Mouse (Mus musculus): ENCODE data around the gene Elf2. TPM values are rescaled to one million over a fixed set of nuclear protein-coding genes. Genes with fewer than 3 reads are reported as not detected.

The Elf2 gene
- polyA plus RNA-seq, 1 experiment = 18.2 TPM

GRCm38 (mm10) chr3:51377878-51378664 lies 37.6 kb upstream of the Elf2 start:
- Histone ChIP-seq H3K4me3 (no peak overlapping the region), H3K4me2 (ENCODE audit: low read depth) (peak overlapping the region; percentile 36), H3ac (ENCODE audit: control insufficient read depth, insufficient read length) (no peak overlapping the region), H3K36me3 (ENCODE audit: control insufficient read depth, insufficient read depth) (no peaks in the 10 kb centered on the region), H3K79me2 (ENCODE audit: control insufficient read depth, insufficient read depth) (no peaks in the 10 kb centered on the region), H3K27me3 (ENCODE audit: control insufficient read depth, insufficient read depth, insufficient read length) (no peaks in the 10 kb centered on the region)
- TF ChIP-seq MYOD1 (IDR thresholded peaks at IDR 0.05; ENCODE audit: control insufficient read depth in 1 of 3, insufficient read length in 2 of 3, low read depth in 2 of 3) (no peak), TCF12 (IDR thresholded peaks at IDR 0.05; ENCODE audit: insufficient read depth, poor library complexity, severe bottlenecking) (no peak), SRF (IDR thresholded peaks at IDR 0.05; ENCODE audit: control insufficient read depth, insufficient read length, low read depth) (no peak), E2F4 (IDR thresholded peaks at IDR 0.05; ENCODE audit: insufficient read depth) (no peak), MAX (IDR thresholded peaks at IDR 0.05; ENCODE audit: low read depth) (no peak), TCF3 (IDR thresholded peaks at IDR 0.05; ENCODE audit: insufficient read length, low read depth) (no peak), POLR2A (IDR thresholded peaks at IDR 0.05; ENCODE audit: insufficient read length, low read depth) (no peak), POLR2AphosphoS2 (IDR thresholded peaks at IDR 0.05; ENCODE audit: insufficient read length, low read depth) (no peak), USF1 (IDR thresholded peaks at IDR 0.05; ENCODE audit: low read depth) (no peak), CEBPB (IDR thresholded peaks at IDR 0.05; ENCODE audit: insufficient read depth, poor library complexity, severe bottlenecking) (no peak), MYOG (IDR thresholded peaks at IDR 0.05; ENCODE audit: control insufficient read depth in 1 of 3, insufficient read depth in 1 of 3, insufficient read length in 2 of 3, low read depth in 2 of 3) (no peak), REST (IDR thresholded peaks at IDR 0.05; ENCODE audit: insufficient read depth, insufficient read length) (no peak)

DNA sequence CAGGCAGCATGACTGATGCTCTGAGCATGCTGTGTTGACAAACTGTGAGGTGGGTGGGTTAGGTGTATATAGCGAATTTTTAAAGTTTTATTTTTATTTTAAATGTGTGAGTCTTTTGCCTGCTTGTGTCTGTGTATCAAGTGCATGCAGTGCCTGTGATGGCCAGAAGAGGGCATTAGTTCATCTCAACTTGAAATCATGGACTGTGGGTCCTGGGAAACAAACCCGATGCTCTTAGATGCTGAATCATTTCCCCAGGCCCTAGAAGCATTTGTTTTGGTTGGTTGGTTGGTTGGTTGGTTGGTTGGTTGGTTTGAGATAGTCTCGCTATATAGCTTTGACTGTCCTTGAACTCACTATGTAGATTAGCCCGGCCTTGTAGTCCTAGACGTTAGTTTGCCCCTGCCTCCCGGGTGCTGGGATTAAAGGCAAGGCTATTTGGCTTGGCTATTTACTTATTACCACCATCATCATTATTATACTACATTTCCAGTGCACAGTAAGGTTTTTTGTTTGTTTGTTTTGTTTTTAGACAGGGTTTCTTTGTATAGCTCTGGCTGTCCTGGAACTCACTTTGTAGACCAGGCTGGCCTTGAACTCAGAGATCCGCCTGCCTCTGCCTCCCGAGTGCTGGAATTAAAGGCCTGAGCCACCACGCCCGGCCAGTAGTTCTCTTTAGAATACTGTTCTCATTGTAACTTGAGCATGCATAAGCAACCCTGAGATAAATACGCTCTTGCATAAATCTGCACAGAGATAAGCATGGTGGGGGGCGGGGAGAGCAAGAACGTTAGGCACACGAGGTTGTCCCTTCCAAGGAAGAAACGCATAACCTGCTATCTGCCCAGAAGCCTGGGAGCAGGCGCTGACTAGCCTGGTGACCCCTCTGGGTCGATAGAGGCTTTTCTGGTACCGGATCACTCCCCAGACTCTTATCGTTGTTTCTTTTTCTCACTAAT lies 35.1 kb upstream of the Elf2 start:
- no peaks in the 10 kb centered on the region for H3K79me2 ChIP-seq (ENCODE audit: control insufficient read depth, insufficient read depth)
- H3K27me3 ChIP-seq (ENCODE audit: control insufficient read depth, insufficient read depth, insufficient read length) = no peaks in the 10 kb centered on the region
- TF ChIP-seq TCF12 (IDR thresholded peaks at IDR 0.05; ENCODE audit: insufficient read depth, poor library complexity, severe bottlenecking) = no peak
- TF ChIP-seq SRF (IDR thresholded peaks at IDR 0.05; ENCODE audit: control insufficient read depth, insufficient read length, low read depth) = no peak
- no peak for TF ChIP-seq POLR2A (IDR thresholded peaks at IDR 0.05; ENCODE audit: insufficient read length, low read depth)
- no peak for TF ChIP-seq MYOD1 (IDR thresholded peaks at IDR 0.05; ENCODE audit: control insufficient read depth in 1 of 3, insufficient read length in 2 of 3, low read depth in 2 of 3)
- TF ChIP-seq TCF3 (IDR thresholded peaks at IDR 0.05; ENCODE audit: insufficient read length, low read depth) = no peak
- no peak for TF ChIP-seq POLR2AphosphoS2 (IDR thresholded peaks at IDR 0.05; ENCODE audit: insufficient read length, low read depth)
- no peak for TF ChIP-seq MYOG (IDR thresholded peaks at IDR 0.05; ENCODE audit: control insufficient read depth in 1 of 3, insufficient read depth in 1 of 3, insufficient read length in 2 of 3, low read depth in 2 of 3)
- TF ChIP-seq REST (IDR thresholded peaks at IDR 0.05; ENCODE audit: insufficient read depth, insufficient read length) = no peak
- no peak for TF ChIP-seq USF1 (IDR thresholded peaks at IDR 0.05; ENCODE audit: low read depth)
- TF ChIP-seq CEBPB (IDR thresholded peaks at IDR 0.05; ENCODE audit: insufficient read depth, poor library complexity, severe bottlenecking) = no peak
- TF ChIP-seq E2F4 (IDR thresholded peaks at IDR 0.05; ENCODE audit: insufficient read depth) = no peak
- TF ChIP-seq MAX (IDR thresholded peaks at IDR 0.05; ENCODE audit: low read depth) = no peak
- no peak overlapping the region for H3K4me2 ChIP-seq (ENCODE audit: low read depth)
- H3K36me3 ChIP-seq (ENCODE audit: control insufficient read depth, insufficient read depth) = no peaks in the 10 kb centered on the region
- H3K4me3 ChIP-seq = no peak overlapping the region
- H3ac ChIP-seq (ENCODE audit: control insufficient read depth, insufficient read length) = no peak overlapping the region

DNA sequence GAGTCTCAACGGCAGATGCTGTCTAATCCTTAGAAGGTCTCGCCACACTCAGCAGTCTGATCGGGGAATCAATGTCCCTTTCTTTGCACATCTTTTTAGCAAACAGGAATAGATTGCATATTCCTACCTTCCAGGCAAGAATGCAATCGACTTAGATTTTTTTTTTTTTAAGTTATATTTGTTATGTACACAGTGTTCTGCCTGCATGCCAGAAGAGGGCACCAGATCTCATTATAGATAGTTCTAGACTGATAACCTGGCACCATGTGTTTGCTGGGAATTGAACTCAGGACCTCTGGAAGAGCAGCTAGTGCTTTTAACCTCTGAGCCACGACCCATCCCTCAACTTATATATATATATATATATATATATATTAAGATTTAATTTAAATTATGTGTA lies 33.1 kb upstream of the Elf2 start:
- Histone ChIP-seq H3K27me3 (ENCODE audit: control insufficient read depth, insufficient read depth, insufficient read length) (no peaks in the 10 kb centered on the region), H3K4me2 (ENCODE audit: low read depth) (peak overlapping the region; percentile 72), H3K4me3 (no peak overlapping the region), H3ac (ENCODE audit: control insufficient read depth, insufficient read length) (no peak overlapping the region), H3K79me2 (ENCODE audit: control insufficient read depth, insufficient read depth) (no peaks in the 10 kb centered on the region), H3K36me3 (ENCODE audit: control insufficient read depth, insufficient read depth) (no peaks in the 10 kb centered on the region)
- no peak for TF ChIP-seq MAX (IDR thresholded peaks at IDR 0.05; ENCODE audit: low read depth)
- TF ChIP-seq USF1 (IDR thresholded peaks at IDR 0.05; ENCODE audit: low read depth) = no peak
- TF ChIP-seq CEBPB (IDR thresholded peaks at IDR 0.05; ENCODE audit: insufficient read depth, poor library complexity, severe bottlenecking) = no peak
- no peak for TF ChIP-seq REST (IDR thresholded peaks at IDR 0.05; ENCODE audit: insufficient read depth, insufficient read length)
- no peak for TF ChIP-seq E2F4 (IDR thresholded peaks at IDR 0.05; ENCODE audit: insufficient read depth)
- no peak for TF ChIP-seq SRF (IDR thresholded peaks at IDR 0.05; ENCODE audit: control insufficient read depth, insufficient read length, low read depth)
- TF ChIP-seq TCF12 (IDR thresholded peaks at IDR 0.05; ENCODE audit: insufficient read depth, poor library complexity, severe bottlenecking) = no peak
- no peak for TF ChIP-seq TCF3 (IDR thresholded peaks at IDR 0.05; ENCODE audit: insufficient read length, low read depth)
- no peak for TF ChIP-seq MYOG (IDR thresholded peaks at IDR 0.05; ENCODE audit: control insufficient read depth in 1 of 3, insufficient read depth in 1 of 3, insufficient read length in 2 of 3, low read depth in 2 of 3)
- no peak for TF ChIP-seq POLR2AphosphoS2 (IDR thresholded peaks at IDR 0.05; ENCODE audit: insufficient read length, low read depth)
- no peak for TF ChIP-seq POLR2A (IDR thresholded peaks at IDR 0.05; ENCODE audit: insufficient read length, low read depth)
- no peak for TF ChIP-seq MYOD1 (IDR thresholded peaks at IDR 0.05; ENCODE audit: control insufficient read depth in 1 of 3, insufficient read length in 2 of 3, low read depth in 2 of 3)

DNA sequence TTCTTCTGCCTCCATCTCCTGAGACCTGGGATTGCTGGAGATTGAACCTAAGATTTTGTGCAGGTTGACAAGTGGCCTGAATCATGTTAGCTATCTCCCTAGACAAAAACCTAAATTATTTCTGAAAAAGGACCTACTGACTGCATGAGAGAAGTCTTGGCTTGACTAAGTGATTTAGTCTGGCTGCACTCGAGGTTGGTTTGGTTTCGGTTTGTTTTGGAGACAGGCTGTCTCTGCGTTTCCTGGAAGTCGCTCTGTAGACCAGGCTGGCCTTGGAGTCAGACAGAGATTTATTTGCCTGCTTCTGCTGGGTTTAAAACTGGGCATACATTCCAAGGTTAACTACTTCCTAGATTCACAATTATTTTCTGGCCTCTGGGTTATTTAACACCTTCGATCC lies 32.4 kb upstream of the Elf2 start:
- H3ac ChIP-seq (ENCODE audit: control insufficient read depth, insufficient read length) = no peak overlapping the region
- no peak overlapping the region for H3K4me3 ChIP-seq
- no peaks in the 10 kb centered on the region for H3K79me2 ChIP-seq (ENCODE audit: control insufficient read depth, insufficient read depth)
- H3K4me2 ChIP-seq (ENCODE audit: low read depth) = peak overlapping the region; percentile 72
- TF ChIP-seq E2F4 (IDR thresholded peaks at IDR 0.05; ENCODE audit: insufficient read depth) (no peak), USF1 (IDR thresholded peaks at IDR 0.05; ENCODE audit: low read depth) (no peak), MAX (IDR thresholded peaks at IDR 0.05; ENCODE audit: low read depth) (no peak), MYOD1 (IDR thresholded peaks at IDR 0.05; ENCODE audit: control insufficient read depth in 1 of 3, insufficient read length in 2 of 3, low read depth in 2 of 3) (no peak), MYOG (IDR thresholded peaks at IDR 0.05; ENCODE audit: control insufficient read depth in 1 of 3, insufficient read depth in 1 of 3, insufficient read length in 2 of 3, low read depth in 2 of 3) (no peak), POLR2AphosphoS2 (IDR thresholded peaks at IDR 0.05; ENCODE audit: insufficient read length, low read depth) (no peak), REST (IDR thresholded peaks at IDR 0.05; ENCODE audit: insufficient read depth, insufficient read length) (no peak), SRF (IDR thresholded peaks at IDR 0.05; ENCODE audit: control insufficient read depth, insufficient read length, low read depth) (no peak), CEBPB (IDR thresholded peaks at IDR 0.05; ENCODE audit: insufficient read depth, poor library complexity, severe bottlenecking) (no peak), POLR2A (IDR thresholded peaks at IDR 0.05; ENCODE audit: insufficient read length, low read depth) (no peak), TCF12 (IDR thresholded peaks at IDR 0.05; ENCODE audit: insufficient read depth, poor library complexity, severe bottlenecking) (no peak), TCF3 (IDR thresholded peaks at IDR 0.05; ENCODE audit: insufficient read length, low read depth) (no peak)
- no peaks in the 10 kb centered on the region for H3K27me3 ChIP-seq (ENCODE audit: control insufficient read depth, insufficient read depth, insufficient read length)
- no peaks in the 10 kb centered on the region for H3K36me3 ChIP-seq (ENCODE audit: control insufficient read depth, insufficient read depth)
